Mouse (Mus musculus) forebrain, postnatal 0 days (tissue): ENCODE data around the gene D17Wsu92e. TPM values are rescaled to one million over a fixed set of nuclear protein-coding genes. Genes with fewer than 3 reads are reported as not detected.

Experiments used
- ATAC-seq: fragments of 200-750 bp; cut with Nextera tagmentation; 2 replicates; pipeline ENCODE4 v1.8.0; 2017; ENCODE audit warnings: mild to moderate bottlenecking, moderate library complexity
- DNase-seq: peaks from one replicate; pipeline ENCODE4 v3.0.0-alpha.2; 2015
- H3K27ac ChIP-seq: fragments of 300-500 bp; sonication (generic); 2 replicates; pipeline ENCODE4 v1.5.1; 2014; ENCODE audit warnings: low read depth, mild to moderate bottlenecking, antibody characterized with exemption, low read length, moderate library complexity, mixed read lengths
- H3K27me3 ChIP-seq: fragments of 300-500 bp; sonication (generic); 2 replicates; pipeline ENCODE4 v1.6.1; 2014; ENCODE audit warnings: mild to moderate bottlenecking, low read length, mixed read lengths; ENCODE audit not compliant: insufficient read depth
- H3K36me3 ChIP-seq: fragments of 300-500 bp; sonication (generic); 2 replicates; pipeline ENCODE4 v1.6.1; 2014; ENCODE audit warnings: mild to moderate bottlenecking, moderate library complexity; ENCODE audit not compliant: insufficient read depth
- H3K4me1 ChIP-seq: fragments of 300-500 bp; sonication (generic); 2 replicates; pipeline ENCODE4 v1.6.1; 2014; ENCODE audit warnings: antibody characterized with exemption; ENCODE audit not compliant: insufficient read depth
- H3K4me2 ChIP-seq: fragments of 300-500 bp; sonication (generic); 2 replicates; pipeline ENCODE4 v1.6.1; 2014; ENCODE audit warnings: low read depth, mild to moderate bottlenecking, moderate library complexity
- H3K4me3 ChIP-seq: fragments of 300-500 bp; sonication (generic); 2 replicates; pipeline ENCODE4 v1.5.1; 2014; ENCODE audit warnings: low read depth, low read length, mixed read lengths
- H3K9ac ChIP-seq: fragments of 300-500 bp; sonication (generic); 2 replicates; pipeline ENCODE4 v1.6.1; 2014; ENCODE audit warnings: mild to moderate bottlenecking
- H3K9me3 ChIP-seq: fragments of 300-500 bp; sonication (generic); 2 replicates; pipeline ENCODE4 v1.6.1; 2016; ENCODE audit warnings: low read length
- CTCF ChIP-seq: sonication (generic); IDR thresholded peaks from 2 replicates; pipeline ENCODE4 v1.5.1; 2016; ENCODE audit warnings: antibody characterized with exemption, control low read depth, low read depth
- WGBS: fragments of 180-500 bp; shearing (Covaris S2); extraction: QIAGEN DNeasy Blood & Tissue Kit; methylation state at CpG from one replicate; pipeline ENCODE4 v1.1.7; 2014; 5-methylcytosine and 5-hydroxymethylcytosine counted together
- polyA plus RNA-seq: library from polyadenylated mRNA; unstranded; fragments of >200 nt; fragmentation: Nextera tagmentation; extraction: Ambion mirVana; gene quantifications from 2 replicates; pipeline ENCODE4 v1.2.1, GENCODE M21; 2015
- total RNA-seq: library from RNA; depleted of rRNA; stranded (reverse); fragments of >200 nt; gene quantifications from 2 replicates; pipeline ENCODE4 v1.2.3, GENCODE M21; 2014

Gene D17Wsu92e
- total and polyA plus RNA-seq, 2 experiments from 2014 or later, result 9.4 to 63.6 TPM

GRCm38 (mm10) chr17:27734344-27735073, 85.9 kb downstream of the D17Wsu92e start:
- WGBS, result 25% methylated on average over 13 of the region's 13 CpGs
- DNase-seq (no peak), ATAC-seq (no peak)
- Histone ChIP-seq H3K9me3 (no peaks in the 10 kb centered on the region), H3K4me1 (no peaks in the 10 kb centered on the region), H3K9ac (no peak overlapping the region), H3K36me3 (no peaks in the 10 kb centered on the region), H3K4me2 (no peak overlapping the region), H3K27me3 (no peaks in the 10 kb centered on the region), H3K4me3 (no peak overlapping the region), H3K27ac (no peak overlapping the region)
- TF ChIP-seq CTCF, result no peak

DNA sequence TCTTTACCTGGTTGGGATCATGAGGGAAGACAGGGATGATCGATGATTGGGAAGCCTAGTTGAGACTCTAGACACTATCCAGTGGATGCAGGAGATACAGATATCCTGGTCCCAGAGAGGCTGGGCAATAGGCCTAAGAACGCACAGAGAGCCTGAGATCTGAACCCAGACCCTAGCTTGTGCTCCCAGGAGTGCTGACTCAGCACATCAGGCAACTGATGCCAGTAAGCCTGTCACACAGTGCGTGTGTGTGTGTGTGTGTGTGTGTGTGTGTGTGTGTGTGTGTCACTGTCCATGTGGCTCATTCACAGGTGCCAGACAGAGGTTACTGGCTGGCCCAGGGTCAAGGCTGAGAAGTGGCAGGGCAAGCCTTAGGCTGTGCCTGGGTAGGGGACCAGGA, 87.8 kb downstream of the D17Wsu92e start:
- no peak for ATAC-seq

GRCm38 (mm10) chr17:27732152-27732551, 88.3 kb downstream of the D17Wsu92e start:
- Histone ChIP-seq H3K4me3 (no peak overlapping the region), H3K4me1 (no peaks in the 10 kb centered on the region), H3K4me2 (no peak overlapping the region), H3K27me3 (no peaks in the 10 kb centered on the region), H3K27ac (no peak overlapping the region), H3K36me3 (no peaks in the 10 kb centered on the region), H3K9me3 (no peaks in the 10 kb centered on the region), H3K9ac (no peak overlapping the region)
- ATAC-seq, result no peak
- DNase-seq, result no peak
- WGBS, result 72% methylated on average over 5 of the region's 5 CpGs
- no peak for TF ChIP-seq CTCF

More for the DNA sequence above, 87.8 kb downstream of the D17Wsu92e start:
- TF ChIP-seq CTCF, result no peak
- 83% methylated on average over 3 of the region's 3 CpGs for WGBS
- H3K27ac ChIP-seq, result no peak overlapping the region
- no peak overlapping the region for H3K9ac ChIP-seq
- H3K9me3 ChIP-seq, result no peaks in the 10 kb centered on the region
- H3K36me3 ChIP-seq, result no peaks in the 10 kb centered on the region
- H3K4me2 ChIP-seq, result no peak overlapping the region
- H3K27me3 ChIP-seq, result no peaks in the 10 kb centered on the region
- H3K4me1 ChIP-seq, result no peaks in the 10 kb centered on the region
- DNase-seq, result no peak
- no peak overlapping the region for H3K4me3 ChIP-seq

- Histone ChIP-seq H3K4me1 (no peaks in the 10 kb centered on the region), H3K4me2 (no peak within 1 kb of the TSS), H3K9me3 (no peaks in the 10 kb centered on the region), H3K36me3 (no peaks in the 10 kb centered on the region), H3K4me3 (no peak within 1 kb of the TSS), H3K27ac (no peak within 1 kb of the TSS), H3K27me3 (no peaks in the 10 kb centered on the region), H3K9ac (no peak within 1 kb of the TSS)
- TF ChIP-seq CTCF, result no peak
- ATAC-seq (no peak), DNase-seq (no peak)
- WGBS, result 78% methylated on average over 10 of the region's 10 CpGs
Measured at GRCm38 (mm10) chr17:27728770-27729169, 91.7 kb downstream of the D17Wsu92e start, which contains the start of gene Spdef. TSS of gene Spdef (minus strand) at chr17:27728955.

- Histone ChIP-seq H3K4me1 (no peaks in the 10 kb centered on the region), H3K9me3 (no peaks in the 10 kb centered on the region), H3K4me3 (no peak overlapping the region), H3K27ac (no peak overlapping the region), H3K27me3 (no peaks in the 10 kb centered on the region), H3K36me3 (no peaks in the 10 kb centered on the region), H3K9ac (no peak overlapping the region), H3K4me2 (no peak overlapping the region)
- DNase-seq (no peak), ATAC-seq (no peak)
- no peak for TF ChIP-seq CTCF
- WGBS, result 67% methylated on average over 7 of the region's 7 CpGs
Measured at GRCm38 (mm10) chr17:27726527-27726926, 93.9 kb downstream of the D17Wsu92e start.

DNA sequence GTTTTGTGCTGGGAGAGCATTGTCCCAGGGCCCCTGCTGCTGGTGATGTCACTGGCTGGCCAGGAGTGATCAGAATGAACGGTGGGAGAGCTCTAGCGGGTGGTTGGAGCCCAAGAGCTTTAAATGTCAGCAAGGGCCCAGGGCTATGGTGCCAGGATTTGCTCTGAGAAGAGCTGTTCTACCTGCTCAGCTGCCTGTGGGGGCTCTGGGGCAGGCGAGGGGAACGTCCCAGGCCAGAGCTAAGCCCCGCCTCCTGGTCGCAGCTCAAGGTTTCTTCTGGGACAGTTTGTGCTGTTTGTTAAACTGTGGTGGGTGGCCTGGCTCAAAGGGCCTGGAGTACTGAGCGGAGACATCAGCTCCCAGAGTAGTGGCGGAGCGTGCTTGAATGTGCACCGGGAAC, 95.0 kb downstream of the D17Wsu92e start:
- Histone ChIP-seq H3K9me3 (no peaks in the 10 kb centered on the region), H3K4me1 (no peaks in the 10 kb centered on the region), H3K4me3 (no peak overlapping the region), H3K9ac (no peak overlapping the region), H3K27me3 (no peaks in the 10 kb centered on the region), H3K4me2 (no peak overlapping the region), H3K27ac (no peak overlapping the region), H3K36me3 (no peaks in the 10 kb centered on the region)
- no peak for ATAC-seq
- WGBS, result 10% methylated on average over 10 of the region's 10 CpGs
- no peak for DNase-seq
- no peak for TF ChIP-seq CTCF

- Histone ChIP-seq H3K36me3 (no peaks in the 10 kb centered on the region), H3K4me2 (no peak overlapping the region), H3K9me3 (no peaks in the 10 kb centered on the region), H3K9ac (no peak overlapping the region), H3K4me1 (no peaks in the 10 kb centered on the region), H3K4me3 (no peak overlapping the region), H3K27ac (no peak overlapping the region), H3K27me3 (no peaks in the 10 kb centered on the region)
- no peak; the same call in 1 of the 2 replicates for ATAC-seq
- TF ChIP-seq CTCF, result no peak
- WGBS, result 33% methylated on average over 10 of the region's 10 CpGs
- no peak for DNase-seq
Measured at GRCm38 (mm10) chr17:27725011-27725410, 95.4 kb downstream of the D17Wsu92e start.
